Mouse (Mus musculus) G1E (cell line): ENCODE measurements around the gene Ccdc185.

Experiments
- CTCF ChIP-seq: IDR thresholded peaks from 2 replicates; pipeline ENCODE4 v1.5.1; 2012; ENCODE audit warnings: low read depth, low read length, inconsistent platforms, mixed read lengths
- GATA1 ChIP-seq: IDR thresholded peaks from 2 replicates; pipeline ENCODE4 v1.6.1; 2012; ENCODE audit warnings: borderline replicate concordance, low read length, inconsistent platforms, mixed read lengths

DNA sequence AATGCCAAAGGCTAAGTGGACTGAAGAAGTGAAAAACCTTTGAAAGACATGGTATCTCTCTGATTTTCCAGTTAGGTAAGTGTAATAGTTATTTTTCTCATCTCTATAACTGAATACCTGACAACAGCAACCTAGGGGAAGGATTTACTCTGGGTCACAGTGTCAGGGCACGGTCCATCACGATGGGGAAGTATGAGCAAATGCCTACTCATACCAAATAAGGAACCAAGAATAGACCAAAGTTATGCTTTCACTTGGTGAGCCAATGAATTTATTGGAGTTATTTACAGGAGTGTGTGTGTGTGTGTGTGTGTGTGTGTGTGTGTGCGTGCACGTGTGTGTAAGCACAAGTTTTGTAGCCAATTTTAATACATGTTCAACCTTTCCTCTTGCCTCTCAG lies 41.5 kb downstream of the Ccdc185 start:
- TF ChIP-seq CTCF: no peak
- TF ChIP-seq GATA1: no peak
